Mouse (Mus musculus) kidney, embryonic 14.5 days (tissue): Measurements from ENCODE around the gene Kat14. TPM values are rescaled to one million over a fixed set of nuclear protein-coding genes. Genes with fewer than 3 reads are reported as not detected.
"Not testable (repeated sequence)": the region's sequence is repeated elsewhere in the genome, so short reads cannot be mapped to it uniquely, and the experiment has no call there.

Source experiments
- ATAC-seq: fragments of 200-750 bp; cut with Nextera tagmentation; 2 replicates; pipeline ENCODE4 v1.8.0; 2017; ENCODE audit warnings: moderate number of reproducible peaks, mild to moderate bottlenecking, moderate TSS enrichment, moderate library complexity; ENCODE audit not compliant: low FRiP score, low TSS enrichment
- H3K27ac ChIP-seq: fragments of 300-500 bp; sonication (generic); 2 replicates; pipeline ENCODE4 v1.5.1; 2014; ENCODE audit warnings: low read depth, mild to moderate bottlenecking, low read length, moderate library complexity, mixed read lengths
- H3K27me3 ChIP-seq: fragments of 300-500 bp; sonication (generic); 2 replicates; pipeline ENCODE4 v1.6.1; 2014; ENCODE audit warnings: mild to moderate bottlenecking, low read length; ENCODE audit not compliant: control insufficient read depth, insufficient read depth
- H3K36me3 ChIP-seq: fragments of 300-500 bp; sonication (generic); 2 replicates; pipeline ENCODE4 v1.6.1; 2014; ENCODE audit warnings: low read length, mixed read lengths; ENCODE audit not compliant: control insufficient read depth, insufficient read depth
- H3K4me1 ChIP-seq: fragments of 300-500 bp; sonication (generic); 2 replicates; pipeline ENCODE4 v1.6.1; 2014; ENCODE audit warnings: low read length, mixed read lengths; ENCODE audit not compliant: control insufficient read depth, insufficient read depth
- H3K4me2 ChIP-seq: fragments of 300-500 bp; sonication (generic); replicated peaks from 2 replicates; pipeline ENCODE4 v1.6.1; 2014; ENCODE audit warnings: low read depth, mild to moderate bottlenecking, low read length
- H3K4me3 ChIP-seq: fragments of 300-500 bp; sonication (generic); 2 replicates; pipeline ENCODE4 v1.5.1; 2014; ENCODE audit warnings: mild to moderate bottlenecking, low read length
- H3K9ac ChIP-seq: fragments of 300-500 bp; sonication (generic); 2 replicates; pipeline ENCODE4 v1.6.1; 2014; ENCODE audit warnings: low read depth, mild to moderate bottlenecking, low read length, moderate library complexity
- H3K9me3 ChIP-seq: fragments of 300-500 bp; sonication (generic); 2 replicates; pipeline ENCODE4 v1.6.1; 2016; ENCODE audit warnings: low read length; ENCODE audit not compliant: control insufficient read depth
- WGBS: fragments of 180-500 bp; shearing (Covaris S2); extraction: QIAGEN DNeasy Blood & Tissue Kit; methylation state at CpG from one replicate; pipeline ENCODE4 v1.1.7; 2014; 5-methylcytosine and 5-hydroxymethylcytosine counted together
- polyA plus RNA-seq: library from polyadenylated mRNA; unstranded; fragments of >200 nt; fragmentation: Nextera tagmentation; extraction: Ambion mirVana; gene quantifications from 2 replicates; pipeline ENCODE4 v1.2.1, GENCODE M21; 2014

Gene Kat14
- polyA plus RNA-seq, 1 experiment from 2014 or later: 47.5 TPM

DNA sequence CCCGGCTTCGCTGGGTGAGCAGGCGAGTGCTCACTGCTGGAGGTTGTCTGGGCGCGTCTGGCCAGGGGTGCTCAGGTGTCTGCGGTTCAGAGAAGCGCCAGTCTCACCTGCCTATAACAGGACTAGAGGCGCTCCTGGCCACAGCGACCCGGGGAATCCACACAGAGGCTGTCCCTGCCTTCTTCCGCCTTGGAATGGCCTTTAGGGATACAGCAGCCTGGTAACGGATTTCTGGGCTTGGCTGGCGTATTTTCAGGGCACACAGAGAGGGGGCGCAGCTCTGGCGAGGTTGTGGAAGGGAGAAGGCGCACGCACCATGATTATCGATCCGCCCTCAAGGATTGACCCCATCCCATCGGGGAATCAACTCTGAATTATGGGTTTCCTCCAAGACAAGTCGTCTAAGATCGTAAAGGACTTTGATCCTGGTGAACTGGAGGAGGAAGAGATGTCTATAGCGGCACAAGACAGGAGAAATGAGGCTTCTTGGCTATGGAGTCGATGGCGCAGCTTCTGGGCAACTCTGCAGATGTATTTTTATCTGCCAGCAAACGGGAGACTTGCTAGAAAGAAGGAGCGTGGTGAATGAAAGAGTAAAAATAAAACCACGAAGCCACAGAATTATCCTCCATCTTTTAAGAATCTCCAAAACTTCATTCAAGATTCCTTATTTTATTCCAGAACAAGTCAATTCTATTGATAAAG lies 35.5 kb upstream of the Kat14 start:
- H3K9me3 ChIP-seq: no peaks in the 10 kb centered on the region
- no peak overlapping the region for H3K9ac ChIP-seq
- H3K27me3 ChIP-seq: peaks cover 49% of the 10 kb centered on the region
- H3K27ac ChIP-seq: no peak overlapping the region
- 7% methylated on average over 28 of the region's 28 CpGs for WGBS
- peak overlapping the region; percentile 83 for H3K4me2 ChIP-seq
- H3K4me3 ChIP-seq: peak overlapping the region; percentile 23
- H3K4me1 ChIP-seq: peaks cover 22% of the 10 kb centered on the region
- no peaks in the 10 kb centered on the region for H3K36me3 ChIP-seq
- 0 out of 2 replicates have a peak, but pooled peaks have one; percentile 11 for ATAC-seq

- no peak overlapping the region for H3K9ac ChIP-seq
- H3K4me3 ChIP-seq: no peak overlapping the region
- no peaks in the 10 kb centered on the region for H3K9me3 ChIP-seq
- H3K4me1 ChIP-seq: peaks cover 9% of the 10 kb centered on the region
- 53% methylated on average over 3 of the region's 3 CpGs for WGBS
- H3K27ac ChIP-seq: no peak overlapping the region
- no peak for ATAC-seq
- H3K27me3 ChIP-seq: peaks cover 22% of the 10 kb centered on the region
- H3K36me3 ChIP-seq: no peaks in the 10 kb centered on the region
- no peak overlapping the region for H3K4me2 ChIP-seq
Observed at GRCm38 (mm10) chr2:144337230-144337629, 31.6 kb upstream of the Kat14 start.

DNA sequence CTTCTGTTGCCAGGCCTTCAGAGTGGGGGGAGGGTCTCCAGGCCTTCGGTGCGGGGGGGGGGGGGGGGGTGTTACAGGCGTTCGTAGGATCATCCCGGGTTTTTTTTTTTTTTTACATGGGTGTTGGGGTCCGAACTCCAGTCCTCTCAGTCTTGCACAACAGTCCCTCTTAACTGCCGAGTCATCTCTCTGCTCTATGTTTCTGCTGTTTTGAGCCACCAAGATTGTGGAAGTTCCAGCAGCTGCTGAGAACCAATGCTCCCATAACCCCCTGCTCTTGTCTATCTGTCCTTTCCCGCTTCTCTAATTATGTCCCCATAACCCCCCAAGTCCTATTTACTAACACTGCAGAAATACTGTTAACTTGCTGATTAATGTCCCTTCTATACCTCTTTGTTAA lies 31.1 kb upstream of the Kat14 start:
- Histone ChIP-seq H3K4me1 (peaks cover 5% of the 10 kb centered on the region), H3K36me3 (no peaks in the 10 kb centered on the region), H3K9ac (no peak overlapping the region), H3K27ac (no peak overlapping the region), H3K9me3 (no peaks in the 10 kb centered on the region), H3K27me3 (peaks cover 17% of the 10 kb centered on the region), H3K4me3 (no peak overlapping the region), H3K4me2 (no peak overlapping the region)
- WGBS: 66% methylated on average over 8 of the region's 8 CpGs
- no peak for ATAC-seq

- not testable (repeated sequence) for H3K9me3 ChIP-seq, H3K4me2 ChIP-seq, H3K4me1 ChIP-seq, H3K4me3 ChIP-seq, H3K27ac ChIP-seq, H3K36me3 ChIP-seq, H3K9ac ChIP-seq, ATAC-seq
- 77% methylated on average over 6 of the region's 6 CpGs for WGBS
- H3K27me3 ChIP-seq: peaks cover 13% of the 10 kb centered on the region
Observed at GRCm38 (mm10) chr2:144338149-144338548, 30.6 kb upstream of the Kat14 start.

DNA sequence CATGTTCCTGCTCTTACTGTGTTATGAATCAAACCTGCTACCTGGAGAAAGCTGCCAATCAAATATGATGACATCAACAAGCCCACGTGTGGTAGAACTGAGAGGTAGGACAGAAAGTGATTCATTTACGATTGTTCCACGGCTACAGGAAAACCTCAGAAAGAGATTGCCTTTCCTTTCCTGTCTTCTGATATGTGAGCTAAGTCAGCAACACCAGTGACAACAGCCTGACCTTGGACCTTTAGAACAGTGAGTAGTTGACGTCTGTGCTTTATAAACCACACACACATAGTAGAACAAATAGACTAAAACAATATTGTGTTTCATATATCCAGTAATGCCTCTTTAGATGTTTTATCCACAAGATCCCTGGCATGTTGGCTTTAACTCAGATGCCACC lies 25.6 kb upstream of the Kat14 start:
- Histone ChIP-seq H3K4me3 (no peak overlapping the region), H3K27ac (no peak overlapping the region), H3K4me1 (no peaks in the 10 kb centered on the region)

GRCm38 (mm10) chr2:144348525-144348924 lies 20.3 kb upstream of the Kat14 start:
- no peaks in the 10 kb centered on the region for H3K9me3 ChIP-seq
- no peak overlapping the region for H3K27ac ChIP-seq
- no peaks in the 10 kb centered on the region for H3K27me3 ChIP-seq
- H3K4me3 ChIP-seq: no peak overlapping the region
- H3K36me3 ChIP-seq: no peaks in the 10 kb centered on the region
- H3K4me1 ChIP-seq: no peaks in the 10 kb centered on the region
- H3K4me2 ChIP-seq: no peak overlapping the region
- WGBS: 67% methylated on average over 3 of the region's 3 CpGs
- ATAC-seq: no peak
- no peak overlapping the region for H3K9ac ChIP-seq

More for the DNA sequence above, 25.6 kb upstream of the Kat14 start:
- WGBS: 62% methylated on average over 4 of the region's 4 CpGs
- Histone ChIP-seq H3K9me3 (no peaks in the 10 kb centered on the region), H3K36me3 (no peaks in the 10 kb centered on the region), H3K4me2 (no peak overlapping the region), H3K27me3 (no peaks in the 10 kb centered on the region), H3K9ac (no peak overlapping the region)
- ATAC-seq: no peak

DNA sequence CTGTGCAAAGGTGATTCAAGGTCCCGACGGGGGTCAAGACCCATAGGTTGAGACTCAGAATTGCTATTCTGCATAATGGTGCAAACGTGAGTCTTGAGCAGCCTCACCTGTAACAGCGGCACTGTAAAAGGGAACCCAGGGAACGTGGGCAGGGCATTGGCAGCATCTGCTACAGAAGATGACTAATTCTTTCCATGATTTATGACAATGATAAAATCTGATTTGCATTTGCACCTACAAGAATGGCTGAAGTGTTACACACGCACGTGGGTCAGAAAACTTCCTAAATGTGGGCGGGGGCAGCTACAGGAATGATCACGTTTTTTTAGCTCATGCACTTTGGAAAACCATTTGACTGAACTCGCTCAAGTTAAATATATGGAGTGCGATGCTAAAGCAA lies 15.9 kb upstream of the Kat14 start:
- no peak overlapping the region for H3K27ac ChIP-seq
- no peaks in the 10 kb centered on the region for H3K36me3 ChIP-seq
- 82% methylated on average over 11 of the region's 11 CpGs for WGBS
- no peak overlapping the region for H3K4me2 ChIP-seq
- no peak overlapping the region for H3K4me3 ChIP-seq
- no peaks in the 10 kb centered on the region for H3K4me1 ChIP-seq
- no peaks in the 10 kb centered on the region for H3K9me3 ChIP-seq
- no peaks in the 10 kb centered on the region for H3K27me3 ChIP-seq
- no peak overlapping the region for H3K9ac ChIP-seq
- ATAC-seq: no peak

DNA sequence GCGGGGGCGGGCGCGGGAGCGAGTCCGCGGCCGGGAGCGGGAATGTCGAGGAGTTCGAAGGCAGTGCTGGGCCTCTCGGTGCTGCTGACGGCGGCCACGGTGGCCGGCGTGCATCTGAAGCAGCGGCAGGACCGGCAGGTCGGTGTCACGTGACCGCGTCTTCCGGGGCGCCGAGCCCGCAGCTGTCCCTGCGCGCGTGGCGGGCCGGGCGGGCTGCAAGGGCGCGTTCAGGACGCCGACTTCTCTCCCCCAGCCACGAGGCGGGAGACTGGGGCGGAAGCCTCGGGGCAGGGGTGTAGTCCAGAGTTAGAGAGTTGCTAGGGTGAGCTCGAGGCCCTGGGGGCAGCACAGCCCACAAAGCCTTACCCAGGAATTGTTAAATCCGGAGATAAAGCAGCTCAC lies 238 bp downstream of the Kat14 start:
- Histone ChIP-seq H3K4me2 (peak overlapping the region; percentile 55), H3K4me1 (no peaks in the 10 kb centered on the region), H3K36me3 (peaks cover 12% of the 10 kb centered on the region), H3K9ac (peak overlapping the region; percentile 90), H3K9me3 (no peaks in the 10 kb centered on the region), H3K27me3 (no peaks in the 10 kb centered on the region), H3K4me3 (peak overlapping the region; percentile 88), H3K27ac (peak overlapping the region; percentile 95)
- WGBS: under 1% methylated on average over 43 of the region's 43 CpGs
- peak; percentile 92 for ATAC-seq

GRCm38 (mm10) chr2:144369511-144369910 lies 728 bp downstream of the Kat14 start:
- Histone ChIP-seq H3K27ac (peak overlapping the region; percentile 95), H3K4me3 (peak overlapping the region; percentile 88), H3K4me2 (peak overlapping the region; percentile 55), H3K4me1 (no peaks in the 10 kb centered on the region), H3K27me3 (no peaks in the 10 kb centered on the region), H3K36me3 (peaks cover 16% of the 10 kb centered on the region), H3K9me3 (no peaks in the 10 kb centered on the region), H3K9ac (peak overlapping the region; percentile 90)
- ATAC-seq: no peak
- WGBS: 1% methylated on average over 12 of the region's 12 CpGs
